Mouse (Mus musculus) cerebellum, adult 2 months (tissue): ENCODE results near the gene Slc30a5.

Source experiments
- CTCF ChIP-seq: fragments of 200-500 bp; IDR thresholded peaks from 2 replicates; pipeline ENCODE4 v1.5.1; 2011; ENCODE audit warnings: low read depth, mild to moderate bottlenecking, control low read depth, low read length, moderate library complexity, borderline replicate concordance; ENCODE audit not compliant: insufficient read depth
- POLR2A ChIP-seq: fragments of 200-500 bp; IDR thresholded peaks from 2 replicates; pipeline ENCODE4 v1.6.1; 2011; ENCODE audit warnings: low read length, control low read depth, borderline replicate concordance; ENCODE audit not compliant: insufficient read depth

GRCm38 (mm10) chr13:100879806-100880205, 46.6 kb upstream of the Slc30a5 start:
- TF ChIP-seq CTCF (no peak), POLR2A (no peak)
